Mouse (Mus musculus) lung, embryonic 14.5 days (tissue): ENCODE results near the gene Gltpd2. TPM values are rescaled to one million over a fixed set of nuclear protein-coding genes. Genes with fewer than 3 reads are reported as not detected.
A peak's percentile ranks its signal among the peaks of the same experiment; 100 is the strongest.

Experiments used
- ATAC-seq: fragments of 200-750 bp; cut with Nextera tagmentation; 2 replicates; pipeline ENCODE4 v1.8.0; 2017; ENCODE audit warnings: mild to moderate bottlenecking, moderate TSS enrichment, moderate library complexity; ENCODE audit not compliant: insufficient read depth
- DNase-seq: peaks from one replicate; pipeline ENCODE4 v3.0.0-alpha.2; 2015
- H3K27ac ChIP-seq: fragments of 300-500 bp; sonication (generic); 2 replicates; pipeline ENCODE4 v1.5.1; 2014; ENCODE audit warnings: low read depth, mild to moderate bottlenecking, moderate library complexity
- H3K27me3 ChIP-seq: fragments of 300-500 bp; sonication (generic); 2 replicates; pipeline ENCODE4 v1.6.1; 2014; ENCODE audit warnings: low read length, control low read depth; ENCODE audit not compliant: insufficient read depth
- H3K36me3 ChIP-seq: fragments of 300-500 bp; sonication (generic); 2 replicates; pipeline ENCODE4 v1.6.1; 2014; ENCODE audit warnings: control low read depth; ENCODE audit not compliant: insufficient read depth
- H3K4me1 ChIP-seq: fragments of 300-500 bp; sonication (generic); 2 replicates; pipeline ENCODE4 v1.6.1; 2014; ENCODE audit warnings: antibody characterized with exemption, control low read depth; ENCODE audit not compliant: insufficient read depth
- H3K4me2 ChIP-seq: fragments of 300-500 bp; sonication (generic); 2 replicates; pipeline ENCODE4 v1.6.1; 2014; ENCODE audit warnings: mild to moderate bottlenecking
- H3K4me3 ChIP-seq: fragments of 300-500 bp; sonication (generic); 2 replicates; pipeline ENCODE4 v1.5.1; 2014; ENCODE audit warnings: low read depth, low read length
- H3K9ac ChIP-seq: fragments of 300-500 bp; sonication (generic); 2 replicates; pipeline ENCODE4 v1.6.1; 2014
- H3K9me3 ChIP-seq: fragments of 300-500 bp; sonication (generic); 2 replicates; pipeline ENCODE4 v1.6.1; 2016; ENCODE audit warnings: low read depth, low read length, control low read depth
- CTCF ChIP-seq: IDR thresholded peaks from 2 replicates; pipeline ENCODE4 v1.5.1; 2016; ENCODE audit warnings: antibody characterized with exemption, low read depth
- WGBS: fragments of 180-500 bp; shearing (Covaris S2); extraction: QIAGEN DNeasy Blood & Tissue Kit; methylation state at CpG from one replicate; pipeline ENCODE4 v1.1.7; 2014; 5-methylcytosine and 5-hydroxymethylcytosine counted together
- polyA plus RNA-seq: library from polyadenylated mRNA; unstranded; fragments of >200 nt; fragmentation: Nextera tagmentation; extraction: Ambion mirVana; gene quantifications from 2 replicates; pipeline ENCODE4 v1.2.1, GENCODE M21; 2014

Gltpd2 gene
- polyA plus RNA-seq, 1 experiment from 2014 or later: 0.30 TPM

GRCm38 (mm10) chr11:70489138-70489537 is 29.9 kb upstream of the Gltpd2 start:
- Histone ChIP-seq H3K4me1 (no peaks in the 10 kb centered on the region), H3K4me2 (no peak overlapping the region), H3K36me3 (no peaks in the 10 kb centered on the region), H3K9ac (no peak overlapping the region), H3K9me3 (no peaks in the 10 kb centered on the region), H3K27ac (no peak overlapping the region), H3K27me3 (no peaks in the 10 kb centered on the region), H3K4me3 (no peak overlapping the region)
- no peak for ATAC-seq
- no peak for TF ChIP-seq CTCF
- no peak for DNase-seq
- WGBS: 82% methylated on average over 3 of the region's 3 CpGs

DNA sequence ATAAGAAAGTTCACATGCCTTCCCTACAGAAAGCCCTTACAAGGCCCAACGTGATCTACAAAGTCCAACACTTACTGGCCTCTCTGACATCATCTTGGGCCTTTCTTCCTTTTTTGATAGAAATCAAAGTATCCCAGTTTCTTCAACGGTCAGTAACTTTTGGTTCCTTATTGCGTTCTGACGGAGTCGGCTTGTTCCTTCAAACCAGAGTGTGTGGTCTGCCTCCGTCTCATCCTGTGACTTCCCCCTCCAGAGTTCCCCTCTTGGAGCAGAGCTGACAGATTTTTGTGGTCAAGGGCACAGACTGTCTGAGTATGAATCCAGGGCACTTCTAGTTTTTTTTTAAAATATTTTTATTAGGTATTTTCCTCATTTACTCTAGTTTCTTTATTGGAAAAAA is 29.3 kb upstream of the Gltpd2 start:
- Histone ChIP-seq H3K27ac (no peak overlapping the region), H3K27me3 (no peaks in the 10 kb centered on the region), H3K9me3 (no peaks in the 10 kb centered on the region), H3K36me3 (no peaks in the 10 kb centered on the region), H3K4me3 (no peak overlapping the region), H3K4me2 (no peak overlapping the region), H3K4me1 (no peaks in the 10 kb centered on the region), H3K9ac (no peak overlapping the region)
- DNase-seq (no peak), ATAC-seq (no peak)
- 78% methylated on average over 6 of the region's 6 CpGs for WGBS
- TF ChIP-seq CTCF: no peak

GRCm38 (mm10) chr11:70499566-70500475 is 19.2 kb upstream of the Gltpd2 start:
- ATAC-seq (no peak), DNase-seq (peak; percentile 52)
- Histone ChIP-seq H3K9ac (no peak overlapping the region), H3K27me3 (no peaks in the 10 kb centered on the region), H3K4me3 (no peak overlapping the region), H3K36me3 (no peaks in the 10 kb centered on the region), H3K9me3 (no peaks in the 10 kb centered on the region), H3K4me2 (no peak overlapping the region), H3K4me1 (no peaks in the 10 kb centered on the region), H3K27ac (no peak overlapping the region)
- peak; percentile 51 for TF ChIP-seq CTCF
- WGBS: 65% methylated on average over 14 of the region's 14 CpGs

DNA sequence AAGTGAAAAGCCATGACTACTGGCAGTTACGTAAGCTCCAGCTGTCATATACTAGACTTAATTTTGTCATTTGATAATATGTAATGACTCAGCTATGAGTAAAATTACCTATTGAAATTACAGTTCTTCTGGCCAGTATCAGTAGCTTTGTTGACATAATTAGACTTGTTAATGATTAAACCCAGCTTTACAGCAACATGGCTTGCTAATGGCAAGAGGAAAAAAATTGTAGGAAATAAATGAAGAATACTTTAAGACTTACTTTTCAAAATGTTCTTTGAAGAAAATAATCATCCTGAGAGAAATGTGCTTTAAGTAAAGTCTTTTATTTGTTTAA is 18.6 kb upstream of the Gltpd2 start:
- TF ChIP-seq CTCF: no peak
- DNase-seq (no peak), ATAC-seq (no peak)
- H3K9me3 ChIP-seq: no peaks in the 10 kb centered on the region
- H3K27me3 ChIP-seq: no peaks in the 10 kb centered on the region
- no peaks in the 10 kb centered on the region for H3K4me1 ChIP-seq
- H3K4me3 ChIP-seq: no peak overlapping the region
- no peak overlapping the region for H3K9ac ChIP-seq
- H3K4me2 ChIP-seq: no peak overlapping the region
- no peaks in the 10 kb centered on the region for H3K36me3 ChIP-seq
- 66% methylated on average over 1 of the region's 1 CpGs for WGBS
- no peak overlapping the region for H3K27ac ChIP-seq

DNA sequence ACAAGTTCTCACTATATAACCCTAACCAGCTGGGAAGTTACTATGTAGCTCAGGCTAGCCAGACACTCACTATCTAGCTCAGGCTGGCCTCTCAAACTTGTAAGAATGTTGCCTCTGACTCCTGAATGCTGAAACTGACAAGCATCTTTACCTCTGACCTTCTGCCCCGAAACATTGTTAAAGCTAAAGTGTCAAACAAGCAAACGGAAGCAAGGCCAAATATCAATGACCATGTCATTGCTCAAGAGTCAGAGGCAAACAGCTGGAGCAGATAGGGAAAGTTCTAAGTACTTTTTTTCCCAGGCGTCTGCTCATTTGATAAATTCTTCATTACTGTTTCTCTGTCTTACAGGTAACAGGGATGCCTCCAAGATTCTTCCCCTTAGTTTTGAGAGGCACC is 17.0 kb upstream of the Gltpd2 start:
- no peaks in the 10 kb centered on the region for H3K36me3 ChIP-seq
- H3K4me1 ChIP-seq: no peaks in the 10 kb centered on the region
- WGBS: 44% methylated on average over 3 of the region's 3 CpGs
- DNase-seq (no peak), ATAC-seq (no peak)
- no peak for TF ChIP-seq CTCF
- H3K4me3 ChIP-seq: no peak overlapping the region
- H3K9ac ChIP-seq: no peak overlapping the region
- H3K27me3 ChIP-seq: no peaks in the 10 kb centered on the region
- no peaks in the 10 kb centered on the region for H3K9me3 ChIP-seq
- no peak overlapping the region for H3K27ac ChIP-seq
- H3K4me2 ChIP-seq: no peak overlapping the region

DNA sequence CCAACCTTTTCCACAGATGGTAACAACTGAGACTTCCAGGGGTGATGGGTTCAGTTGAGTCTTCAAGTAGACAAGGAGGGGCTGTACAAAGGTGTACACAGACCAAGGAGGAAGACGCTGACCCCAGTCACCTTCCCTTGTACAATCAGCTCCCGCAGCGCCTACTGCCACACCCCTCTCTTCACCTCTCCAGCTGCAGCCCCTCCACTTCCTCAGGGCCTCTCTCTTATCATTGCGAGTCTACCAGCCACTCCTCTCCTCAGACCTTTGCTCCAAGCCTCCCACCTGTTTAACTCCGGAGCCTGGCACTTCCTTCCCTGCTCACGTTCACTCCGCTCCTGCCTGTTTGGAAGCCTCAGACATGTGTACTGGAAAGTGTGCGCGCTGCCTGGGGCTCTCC is 14.0 kb upstream of the Gltpd2 start, which contains the start of gene Tm4sf5:
Tm4sf5 (plus strand) TSS at position 275 of the 400 bp plus-strand sequence.
- no peaks in the 10 kb centered on the region for H3K27me3 ChIP-seq
- no peak for DNase-seq
- H3K9me3 ChIP-seq: no peaks in the 10 kb centered on the region
- no peak within 1 kb of the TSS for H3K4me3 ChIP-seq
- no peak within 1 kb of the TSS for H3K9ac ChIP-seq
- no peak within 1 kb of the TSS for H3K27ac ChIP-seq
- no peak within 1 kb of the TSS for H3K4me2 ChIP-seq
- ATAC-seq: no peak
- no peaks in the 10 kb centered on the region for H3K36me3 ChIP-seq
- H3K4me1 ChIP-seq: no peaks in the 10 kb centered on the region
- TF ChIP-seq CTCF: no peak
- 44% methylated on average over 9 of the region's 9 CpGs for WGBS

DNA sequence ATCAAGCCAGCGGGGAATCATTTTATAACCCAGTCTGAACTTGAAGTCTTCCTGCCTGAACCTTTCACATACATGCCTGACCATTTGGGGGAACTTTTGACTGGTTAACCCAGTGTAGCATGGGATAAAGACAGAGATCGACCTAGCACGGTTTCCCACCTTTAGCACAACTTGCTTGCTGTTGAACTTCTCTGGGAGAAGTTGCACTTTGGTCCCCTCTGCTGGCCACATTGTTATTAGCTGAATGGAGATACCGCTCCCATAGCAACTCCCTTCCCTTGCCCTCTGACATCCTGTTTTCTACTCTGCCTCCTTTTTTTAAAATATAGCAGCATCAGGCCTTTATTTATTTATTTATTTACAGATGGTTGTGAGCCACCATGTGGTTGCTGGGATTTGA is 12.6 kb upstream of the Gltpd2 start:
- ATAC-seq (peak; percentile 44; the same call in 1 of the 2 replicates), DNase-seq (peak; percentile 90)
- WGBS: 18% methylated on average over 4 of the region's 4 CpGs
- H3K4me1 ChIP-seq: no peaks in the 10 kb centered on the region
- H3K27me3 ChIP-seq: no peaks in the 10 kb centered on the region
- no peak overlapping the region for H3K4me3 ChIP-seq
- TF ChIP-seq CTCF: peak; percentile 79
- H3K36me3 ChIP-seq: no peaks in the 10 kb centered on the region
- no peaks in the 10 kb centered on the region for H3K9me3 ChIP-seq
- no peak overlapping the region for H3K4me2 ChIP-seq
- H3K27ac ChIP-seq: no peak overlapping the region
- no peak overlapping the region for H3K9ac ChIP-seq
